Mouse (Mus musculus) E14TG2a.4 (cell line): ENCODE results near the gene Tjp2.

Experiments used
- CTCF ChIP-seq: conservative IDR thresholded peaks from 2 replicates; pipeline ENCODE4 v1.5.1; 2014; ENCODE audit warnings: low read length
- NANOG ChIP-seq: IDR thresholded peaks from 2 replicates; pipeline ENCODE4 v1.6.1; 2014; ENCODE audit warnings: borderline replicate concordance, low read length, mixed read lengths

DNA sequence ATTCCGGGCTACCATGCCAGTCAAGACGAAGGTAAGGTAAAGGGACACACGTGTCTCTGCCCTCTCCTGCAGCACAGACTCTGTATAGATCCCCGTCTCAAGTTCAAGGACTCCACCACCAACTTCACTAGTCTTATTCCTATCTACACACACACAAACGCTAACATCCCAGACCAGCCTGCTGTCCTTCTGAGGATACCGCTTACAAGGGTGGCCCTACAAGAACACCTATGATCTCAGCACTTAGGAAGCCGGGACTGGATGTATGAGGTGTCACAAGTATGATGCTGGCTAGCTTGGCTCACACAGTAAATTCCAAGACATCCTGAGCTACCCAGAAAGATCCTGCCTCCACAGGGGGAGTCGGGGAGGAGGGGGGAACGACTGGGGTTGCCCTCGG is 13.7 kb downstream of the Tjp2 start:
- TF ChIP-seq CTCF = no peak
- no peak for TF ChIP-seq NANOG
